Mouse (Mus musculus): ENCODE results near the gene Kbtbd6.

DNA sequence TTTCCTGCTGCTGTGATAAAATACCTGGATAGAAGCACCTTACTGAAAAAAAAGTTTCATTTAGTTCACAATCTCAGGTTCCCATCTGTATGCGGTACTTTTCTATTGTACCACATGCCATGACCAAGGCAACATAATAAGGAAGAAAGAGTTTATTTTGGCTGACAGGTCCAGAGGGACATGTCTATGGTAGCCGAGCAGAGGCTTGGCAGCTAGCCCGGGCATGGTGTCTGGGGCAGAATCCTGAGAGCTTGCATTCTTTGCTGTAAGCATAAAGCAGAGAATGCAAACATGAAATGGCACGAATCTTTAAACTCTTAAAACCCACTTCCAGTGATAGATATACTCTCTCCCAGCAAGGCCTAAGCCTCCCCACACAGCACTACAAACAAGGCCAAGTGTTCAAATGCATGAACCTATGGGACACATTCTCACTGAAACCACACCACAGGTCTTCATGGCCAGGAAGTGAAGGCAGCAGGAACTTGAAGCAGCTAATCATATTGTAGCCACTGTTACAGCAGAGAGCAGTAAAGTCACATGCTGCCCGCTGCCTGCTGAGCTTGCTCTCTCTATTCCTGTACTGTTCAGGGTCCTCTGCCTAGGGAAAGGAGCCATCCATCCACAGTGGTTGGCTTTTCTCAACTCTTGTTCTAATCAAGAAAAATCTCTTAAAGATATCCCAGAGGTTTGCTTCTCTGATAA, 51.9 kb downstream of the Kbtbd6 start:
- TF ChIP-seq CTCF (IDR thresholded peaks at IDR 0.05; ENCODE audit: control insufficient read depth, insufficient read depth, insufficient read length) (no peak), USF1 (IDR thresholded peaks at IDR 0.05; ENCODE audit: low read depth) (no peak), MAX (IDR thresholded peaks at IDR 0.05) (no peak), MYOD1 (IDR thresholded peaks at IDR 0.05; ENCODE audit: control insufficient read depth, insufficient read length, low read depth) (no peak), CEBPB (IDR thresholded peaks at IDR 0.05; ENCODE audit: low read depth) (no peak), FOSL1 (IDR thresholded peaks at IDR 0.05; ENCODE audit: insufficient read depth, low read length, poor library complexity, severe bottlenecking) (no peak)
